Mouse (Mus musculus) heart, adult 2 months (tissue): ENCODE measurements around the gene Cntn5.

Source experiments
- CTCF ChIP-seq: fragments of 200-600 bp; IDR thresholded peaks from 2 replicates; pipeline ENCODE4 v1.8.1; 2022; ENCODE audit warnings: antibody characterized with exemption, mild to moderate bottlenecking, moderate library complexity
- EP300 ChIP-seq: fragments of 200-500 bp; IDR thresholded peaks from 2 replicates; pipeline ENCODE4 v1.6.1; 2011; ENCODE audit warnings: low read depth, low read length, control low read depth; ENCODE audit not compliant: insufficient read depth

DNA sequence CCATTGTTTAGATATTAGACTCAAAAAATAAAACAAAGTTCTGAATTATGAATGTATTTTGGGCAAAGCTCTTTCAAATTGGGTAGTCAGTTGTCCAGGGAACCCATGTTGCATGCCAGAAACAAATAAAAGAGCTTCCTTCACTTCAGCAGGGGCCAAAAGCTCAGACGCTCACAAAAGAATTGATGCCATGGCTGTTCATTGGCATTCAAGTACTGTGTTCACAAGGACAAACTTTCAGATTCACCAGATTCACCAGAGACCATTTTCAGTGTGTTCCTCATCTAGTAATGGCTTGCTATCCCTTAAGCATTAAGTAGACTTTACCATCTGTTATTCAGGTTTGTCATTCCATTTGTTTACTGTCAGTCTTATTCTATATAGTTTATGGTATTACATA is 107.4 kb downstream of the Cntn5 start:
- TF ChIP-seq CTCF (no peak), EP300 (no peak)
